Mouse (Mus musculus): ENCODE measurements around the gene Yif1b.

- TF ChIP-seq CHD2 (IDR thresholded peaks at IDR 0.05; ENCODE audit: low read depth, low read length) (no peak), HCFC1 (IDR thresholded peaks at IDR 0.05; ENCODE audit: borderline replicate concordance, insufficient read depth, low read length) (no peak), ZC3H11A (IDR thresholded peaks at IDR 0.05; ENCODE audit: borderline replicate concordance, low read depth, low read length) (no peak)
Measured at GRCm38 (mm10) chr7:29279924-29280323, 41.8 kb downstream of the Yif1b start.

All from ES-E14 (cell line).